Mouse (Mus musculus): ENCODE results near the gene Hivep1. TPM values are rescaled to one million over a fixed set of nuclear protein-coding genes. Genes with fewer than 3 reads are reported as not detected.
A peak's percentile ranks its signal among the peaks of the same experiment; 100 is the strongest.

Hivep1 gene
- polyA plus RNA-seq, 1 experiment from 2014 or later, result 21.8 TPM

DNA sequence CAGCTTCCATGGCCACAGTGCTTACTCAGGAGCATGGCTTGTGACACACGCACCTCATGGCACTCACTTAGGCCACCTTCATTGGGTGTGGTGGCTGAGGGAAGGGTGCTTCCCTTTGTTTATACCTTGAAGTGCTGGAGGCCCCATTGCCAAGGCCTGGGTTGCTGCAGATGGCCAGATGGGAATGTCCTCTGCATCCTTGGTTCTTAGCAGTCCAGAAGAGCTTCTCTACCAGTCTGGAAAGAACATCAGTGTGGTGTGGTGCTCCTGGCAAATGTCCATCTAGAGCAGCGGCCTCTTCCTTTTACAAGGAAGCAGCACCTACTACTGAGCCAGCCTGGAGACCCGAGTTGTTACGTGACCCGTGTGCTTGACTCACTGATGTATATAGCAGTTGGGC lies 38.9 kb downstream of the Hivep1 start:
- ATAC-seq (ENCODE audit: low FRiP score) (no peak), DNase-seq (ENCODE audit: low spot score) (no peak)
- Histone ChIP-seq H3K27ac (no peak overlapping the region), H3K9me3 (ENCODE audit: control insufficient read depth, low read length) (no peaks in the 10 kb centered on the region), H3K9ac (no peak overlapping the region), H3K4me3 (replicated peaks; ENCODE audit: low read length) (no peak overlapping the region), H3K36me3 (replicated peaks; ENCODE audit: control insufficient read depth, insufficient read depth) (no peaks in the 10 kb centered on the region), H3K4me1 (replicated peaks; ENCODE audit: control insufficient read depth, insufficient read depth, low read length) (peaks cover under 1% of the 10 kb centered on the region; the same call in 1 of the 2 replicates), H3K4me2 (replicated peaks) (no peak overlapping the region), H3K27me3 (ENCODE audit: control insufficient read depth, insufficient read depth, low read length) (no peaks in the 10 kb centered on the region)
- 91% methylated on average over 5 of the region's 5 CpGs for WGBS

DNA sequence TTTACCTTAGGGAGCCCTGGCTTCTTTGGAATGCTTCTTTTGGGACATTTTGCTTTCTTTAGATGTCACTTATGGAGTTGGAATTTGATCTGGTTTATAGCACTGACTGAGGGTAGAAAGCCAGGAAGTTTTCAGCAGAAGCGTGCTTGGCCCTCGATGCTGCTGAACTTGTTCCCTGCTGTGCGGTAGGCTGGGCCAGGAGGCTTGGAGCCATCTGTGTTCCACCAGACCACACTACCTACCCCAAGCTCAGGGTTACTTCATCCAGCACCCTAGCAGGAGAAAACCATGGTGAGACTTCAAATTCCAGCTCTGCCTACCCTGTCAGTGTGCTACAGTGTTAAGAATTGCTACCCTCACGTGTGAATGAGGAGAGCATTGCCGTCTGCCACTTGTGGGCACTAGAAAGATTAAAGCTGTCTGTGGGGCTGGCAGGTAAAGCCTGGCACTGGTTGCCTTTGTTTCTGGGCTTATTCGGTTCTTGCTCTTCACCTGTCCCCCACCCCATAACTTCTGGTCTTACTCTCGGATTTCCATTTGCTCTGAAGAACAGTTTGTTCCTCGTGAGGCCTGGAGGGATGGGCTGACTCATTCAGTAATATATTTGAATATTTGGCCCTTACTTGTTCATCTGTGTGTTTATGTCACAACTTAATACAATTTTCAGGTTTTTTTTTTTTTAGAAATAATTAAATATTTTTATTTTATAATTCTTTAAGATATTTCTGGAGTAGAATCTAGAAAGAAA lies 40.7 kb downstream of the Hivep1 start:
- no peak overlapping the region for H3K9ac ChIP-seq
- 67% methylated on average over 8 of the region's 8 CpGs for WGBS
- H3K27me3 ChIP-seq (ENCODE audit: control insufficient read depth, insufficient read depth, low read length), result no peaks in the 10 kb centered on the region
- no peak overlapping the region for H3K4me2 ChIP-seq (replicated peaks)
- DNase-seq (ENCODE audit: low spot score) (no peak), ATAC-seq (ENCODE audit: low FRiP score) (no peak)
- no peak overlapping the region for H3K4me3 ChIP-seq (replicated peaks; ENCODE audit: low read length)
- H3K9me3 ChIP-seq (ENCODE audit: control insufficient read depth, low read length), result no peaks in the 10 kb centered on the region
- no peak overlapping the region for H3K27ac ChIP-seq
- H3K36me3 ChIP-seq (replicated peaks; ENCODE audit: control insufficient read depth, insufficient read depth), result no peaks in the 10 kb centered on the region
- H3K4me1 ChIP-seq (replicated peaks; ENCODE audit: control insufficient read depth, insufficient read depth, low read length), result peaks cover 6% of the 10 kb centered on the region

DNA sequence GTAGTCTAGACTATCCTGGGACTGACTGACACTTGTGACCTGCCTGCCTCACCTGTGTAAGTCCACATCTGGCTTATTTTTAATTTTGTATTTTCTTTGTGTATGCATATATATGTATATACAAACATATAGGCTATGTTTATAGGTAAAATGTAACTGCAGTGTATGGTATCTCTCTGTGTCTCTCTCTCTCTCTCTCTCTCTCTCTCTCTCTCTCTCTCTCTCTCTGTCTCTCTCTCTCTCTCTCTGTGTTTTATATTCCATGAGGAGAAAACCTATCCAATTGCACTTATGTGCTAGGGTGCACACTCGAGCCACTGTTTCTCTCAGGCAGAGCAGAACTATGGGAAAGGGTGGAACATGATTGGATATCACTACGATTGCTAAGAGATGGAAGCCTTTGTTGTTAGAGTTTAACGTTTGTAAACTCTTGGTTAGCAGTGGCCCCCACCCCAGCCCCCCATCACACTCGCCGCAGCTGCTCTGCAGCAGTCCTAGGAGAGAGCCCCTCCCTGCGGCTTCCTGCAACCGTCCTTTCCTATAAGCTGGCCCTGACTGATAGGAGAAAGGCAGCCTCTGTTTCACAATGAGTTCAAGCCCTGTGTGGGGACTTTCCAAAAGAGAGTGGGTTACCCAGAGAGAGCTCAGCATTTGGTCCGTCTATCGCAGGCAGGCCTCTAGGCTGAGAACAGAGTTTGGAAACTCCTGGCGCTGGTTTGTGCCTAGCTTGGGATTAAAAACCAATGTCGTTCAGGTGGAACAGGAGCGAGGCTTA lies 41.6 kb downstream of the Hivep1 start:
- H3K9ac ChIP-seq, result no peak overlapping the region
- H3K4me1 ChIP-seq (replicated peaks; ENCODE audit: control insufficient read depth, insufficient read depth, low read length), result peaks cover 6% of the 10 kb centered on the region
- 72% methylated on average over 12 of the region's 12 CpGs for WGBS
- H3K27ac ChIP-seq, result no peak overlapping the region
- ATAC-seq (ENCODE audit: low FRiP score), result no peak
- no peak overlapping the region for H3K4me3 ChIP-seq (replicated peaks; ENCODE audit: low read length)
- DNase-seq (ENCODE audit: low spot score), result no peak
- 0 out of 2 replicates have a peak, but pooled peaks cover 2% of the 10 kb centered on the region for H3K9me3 ChIP-seq (ENCODE audit: control insufficient read depth, low read length)
- H3K36me3 ChIP-seq (replicated peaks; ENCODE audit: control insufficient read depth, insufficient read depth), result no peaks in the 10 kb centered on the region
- no peak overlapping the region for H3K4me2 ChIP-seq (replicated peaks)
- H3K27me3 ChIP-seq (ENCODE audit: control insufficient read depth, insufficient read depth, low read length), result no peaks in the 10 kb centered on the region

DNA sequence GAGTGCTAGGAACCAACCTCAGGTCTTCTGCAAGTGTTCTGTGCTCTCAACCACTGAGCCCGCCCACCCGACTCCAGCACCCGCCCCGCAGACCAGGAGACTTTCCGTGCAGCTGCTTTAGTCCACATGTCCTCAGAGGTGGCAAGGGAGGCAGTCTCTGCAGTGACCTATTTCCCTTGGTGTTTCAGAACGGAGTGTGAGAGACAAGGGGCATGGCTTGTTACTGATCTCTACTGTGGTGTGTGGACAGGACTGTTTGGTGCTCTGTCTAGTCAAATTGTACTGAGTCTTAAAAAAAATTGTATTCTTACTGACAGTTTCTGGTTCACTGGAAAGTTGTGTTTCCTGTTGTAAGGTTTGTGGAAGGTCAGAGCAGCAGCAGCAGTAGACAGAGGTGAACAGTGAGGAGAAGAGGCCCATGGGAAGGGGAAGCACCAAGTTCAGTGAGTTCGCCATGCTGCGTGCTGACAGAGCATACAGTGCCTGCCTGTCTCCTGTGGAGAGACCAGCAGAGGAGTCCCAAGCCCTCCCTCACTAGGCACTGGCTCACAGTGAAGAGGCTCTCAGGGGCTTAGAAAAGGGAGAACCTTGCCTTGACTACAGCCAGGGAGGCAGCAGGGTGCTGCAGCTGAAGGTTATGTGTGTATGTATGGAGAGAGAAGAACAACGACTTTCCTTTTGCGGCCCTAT lies 44.1 kb downstream of the Hivep1 start:
- 73% methylated on average over 10 of the region's 10 CpGs for WGBS
- Histone ChIP-seq H3K4me1 (replicated peaks; ENCODE audit: control insufficient read depth, insufficient read depth, low read length) (peaks cover 14% of the 10 kb centered on the region), H3K36me3 (replicated peaks; ENCODE audit: control insufficient read depth, insufficient read depth) (no peaks in the 10 kb centered on the region), H3K27ac (no peak overlapping the region), H3K4me3 (replicated peaks; ENCODE audit: low read length) (no peak overlapping the region), H3K9me3 (ENCODE audit: control insufficient read depth, low read length) (0 out of 2 replicates have a peak, but pooled peaks cover 2% of the 10 kb centered on the region), H3K27me3 (ENCODE audit: control insufficient read depth, insufficient read depth, low read length) (no peaks in the 10 kb centered on the region), H3K9ac (no peak overlapping the region), H3K4me2 (replicated peaks) (no peak overlapping the region)
- DNase-seq (ENCODE audit: low spot score) (no peak), ATAC-seq (ENCODE audit: low FRiP score) (0 out of 2 replicates have a peak, but pooled peaks have one; percentile 32)

DNA sequence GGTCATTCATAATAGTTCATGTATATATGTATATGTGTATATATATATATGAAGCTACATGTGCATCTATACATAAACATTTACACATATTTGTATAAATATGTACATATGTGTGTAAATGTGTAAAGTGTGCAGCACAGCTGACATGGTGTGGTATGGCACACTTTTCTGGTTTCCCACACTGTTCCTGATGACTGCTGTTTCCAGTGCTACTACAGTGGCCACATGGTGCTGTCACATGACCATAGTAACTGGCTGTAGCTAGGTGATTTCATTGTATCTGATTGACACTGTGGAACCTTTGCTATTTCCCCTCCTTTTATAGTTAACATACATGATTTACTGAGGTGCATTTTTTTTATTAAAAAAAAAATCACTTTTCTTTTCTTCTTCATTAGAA lies 45.3 kb downstream of the Hivep1 start:
- H3K36me3 ChIP-seq (replicated peaks; ENCODE audit: control insufficient read depth, insufficient read depth), result no peaks in the 10 kb centered on the region
- peaks cover 24% of the 10 kb centered on the region for H3K4me1 ChIP-seq (replicated peaks; ENCODE audit: control insufficient read depth, insufficient read depth, low read length)
- ATAC-seq (ENCODE audit: low FRiP score) (no peak), DNase-seq (ENCODE audit: low spot score) (no peak)
- no peak overlapping the region for H3K4me3 ChIP-seq (replicated peaks; ENCODE audit: low read length)
- no peak overlapping the region for H3K9ac ChIP-seq
- H3K27me3 ChIP-seq (ENCODE audit: control insufficient read depth, insufficient read depth, low read length), result no peaks in the 10 kb centered on the region
- no peak overlapping the region for H3K4me2 ChIP-seq (replicated peaks)
- 0 out of 2 replicates have a peak, but pooled peaks cover 2% of the 10 kb centered on the region for H3K9me3 ChIP-seq (ENCODE audit: control insufficient read depth, low read length)
- no peak overlapping the region for H3K27ac ChIP-seq

DNA sequence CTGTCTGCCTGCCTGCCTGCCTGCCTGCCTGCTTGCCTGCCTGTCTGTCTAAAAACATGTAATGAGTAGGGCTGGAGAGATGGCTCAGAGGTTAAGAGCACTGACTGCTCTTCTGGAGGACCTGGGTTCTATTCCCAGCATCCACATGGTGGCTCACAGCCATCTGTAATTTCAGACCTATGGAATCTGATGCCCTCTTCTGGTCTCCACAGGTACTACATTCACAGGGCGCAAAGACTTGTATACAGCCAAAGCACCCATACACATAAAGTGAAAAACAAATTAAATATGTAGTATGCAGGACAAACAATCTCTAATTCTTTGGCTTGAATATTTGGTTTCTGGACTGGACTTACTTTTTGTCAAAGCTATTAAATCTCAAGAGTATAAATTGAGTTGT lies 46.7 kb downstream of the Hivep1 start:
- Histone ChIP-seq H3K4me2 (replicated peaks) (no peak overlapping the region), H3K27ac (no peak overlapping the region), H3K9ac (no peak overlapping the region), H3K4me1 (replicated peaks; ENCODE audit: control insufficient read depth, insufficient read depth, low read length) (peaks cover 37% of the 10 kb centered on the region), H3K9me3 (ENCODE audit: control insufficient read depth, low read length) (0 out of 2 replicates have a peak, but pooled peaks cover 2% of the 10 kb centered on the region), H3K36me3 (replicated peaks; ENCODE audit: control insufficient read depth, insufficient read depth) (no peaks in the 10 kb centered on the region), H3K4me3 (replicated peaks; ENCODE audit: low read length) (no peak overlapping the region), H3K27me3 (ENCODE audit: control insufficient read depth, insufficient read depth, low read length) (no peaks in the 10 kb centered on the region)
- 97% methylated on average over 1 of the region's 1 CpGs for WGBS
- DNase-seq (ENCODE audit: low spot score), result no peak
- ATAC-seq (ENCODE audit: low FRiP score), result no peak

DNA sequence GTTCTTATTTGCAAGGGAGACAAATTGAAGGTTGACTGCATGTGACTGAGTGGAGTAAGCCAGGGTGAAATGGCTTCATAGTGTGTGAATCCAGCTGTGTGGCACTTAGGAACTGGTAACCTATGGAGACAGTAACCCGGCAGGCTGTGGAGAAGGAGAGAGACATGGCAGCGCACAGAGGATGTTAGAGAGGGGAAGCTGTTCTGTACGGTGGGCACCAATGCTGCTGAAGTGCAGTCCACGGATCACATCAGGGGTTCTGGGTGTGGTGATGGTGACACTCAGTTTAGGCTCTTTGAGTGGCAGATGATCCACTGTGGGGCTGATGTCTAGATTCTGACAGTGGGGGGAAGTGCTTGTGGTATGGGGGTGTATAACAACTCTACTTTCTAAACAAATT lies 47.7 kb downstream of the Hivep1 start:
- peaks cover 44% of the 10 kb centered on the region for H3K4me1 ChIP-seq (replicated peaks; ENCODE audit: control insufficient read depth, insufficient read depth, low read length)
- H3K4me3 ChIP-seq (replicated peaks; ENCODE audit: low read length), result no peak overlapping the region
- H3K27me3 ChIP-seq (ENCODE audit: control insufficient read depth, insufficient read depth, low read length), result no peaks in the 10 kb centered on the region
- ATAC-seq (ENCODE audit: low FRiP score) (no peak), DNase-seq (ENCODE audit: low spot score) (no peak)
- WGBS, result 89% methylated on average over 4 of the region's 4 CpGs
- no peak overlapping the region for H3K9ac ChIP-seq
- no peak overlapping the region for H3K4me2 ChIP-seq (replicated peaks)
- no peaks in the 10 kb centered on the region for H3K36me3 ChIP-seq (replicated peaks; ENCODE audit: control insufficient read depth, insufficient read depth)
- H3K27ac ChIP-seq, result no peak overlapping the region
- 0 out of 2 replicates have a peak, but pooled peaks cover 2% of the 10 kb centered on the region for H3K9me3 ChIP-seq (ENCODE audit: control insufficient read depth, low read length)

DNA sequence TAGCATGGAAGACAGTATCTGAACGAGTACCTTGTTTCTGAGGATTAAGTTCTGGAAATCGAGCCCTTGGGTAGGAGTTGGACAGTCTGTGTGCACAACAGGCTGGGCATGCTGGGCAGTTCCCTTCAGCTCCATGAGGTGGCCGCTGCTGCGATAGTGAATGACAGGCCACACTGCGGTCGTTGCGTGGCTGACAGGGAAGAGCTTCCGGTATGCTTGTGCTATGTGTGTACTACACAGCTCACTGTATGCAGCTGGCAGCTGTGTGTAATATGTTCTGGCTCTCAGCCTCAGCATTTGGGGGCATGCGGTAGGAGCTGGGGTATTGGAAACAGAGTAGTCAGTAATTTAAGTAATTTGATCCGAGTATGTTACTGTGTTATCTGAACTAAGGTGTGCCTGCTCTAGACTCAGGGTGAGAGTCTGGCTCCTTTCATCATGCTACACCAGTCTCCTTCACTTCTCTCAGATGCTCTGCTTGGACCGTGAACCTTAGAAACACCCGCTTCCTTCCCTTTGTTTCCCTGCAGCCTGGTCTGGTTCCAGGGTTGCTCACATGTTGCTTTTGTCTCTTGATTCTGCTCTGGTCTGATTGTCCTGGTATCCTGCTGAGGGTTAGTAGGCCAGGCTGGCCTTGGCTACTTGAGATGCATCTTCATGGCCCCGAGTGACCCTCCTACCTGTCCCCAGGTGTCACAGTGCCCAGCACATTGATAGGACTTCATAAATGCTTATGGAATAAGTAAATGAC lies 49.8 kb downstream of the Hivep1 start:
- ATAC-seq (ENCODE audit: low FRiP score) (no peak), DNase-seq (ENCODE audit: low spot score) (no peak)
- Histone ChIP-seq H3K4me1 (replicated peaks; ENCODE audit: control insufficient read depth, insufficient read depth, low read length) (peaks cover 42% of the 10 kb centered on the region), H3K9ac (no peak overlapping the region), H3K27ac (peak overlapping the region; percentile 75), H3K4me3 (replicated peaks; ENCODE audit: low read length) (no peak overlapping the region), H3K27me3 (ENCODE audit: control insufficient read depth, insufficient read depth, low read length) (no peaks in the 10 kb centered on the region), H3K36me3 (replicated peaks; ENCODE audit: control insufficient read depth, insufficient read depth) (no peaks in the 10 kb centered on the region), H3K4me2 (replicated peaks) (peak overlapping the region; percentile 2; the same call in 1 of the 2 replicates), H3K9me3 (ENCODE audit: control insufficient read depth, low read length) (0 out of 2 replicates have a peak, but pooled peaks cover 2% of the 10 kb centered on the region)
- WGBS, result 37% methylated on average over 13 of the region's 13 CpGs
